Mouse (Mus musculus) midbrain, embryonic 11.5 days (tissue): ENCODE measurements at regions not wholly inside any gene's neighbourhood (a gene's known extent, or its start where the extent isn't known, plus 50 kb on each side); places are given as distances from the start of the nearest gene placed in this dataset.
A peak's percentile ranks its signal among the peaks of the same experiment; 100 is the strongest.

ENCODE experiments used
- ATAC-seq: fragments of 200-750 bp; cut with Nextera tagmentation; 2 replicates; pipeline ENCODE4 v1.8.0; 2017; ENCODE audit warnings: moderate TSS enrichment, moderate library complexity; ENCODE audit not compliant: low FRiP score
- DNase-seq: peaks from one replicate; pipeline ENCODE4 v3.0.0; 2015; ENCODE audit warnings: low spot score; ENCODE audit errors: missing footprints
- H3K27ac ChIP-seq: fragments of 300-500 bp; sonication (generic); 2 replicates; pipeline ENCODE4 v1.5.1; 2014; ENCODE audit warnings: low read depth, low read length
- H3K27me3 ChIP-seq: fragments of 300-500 bp; sonication (generic); 2 replicates; pipeline ENCODE4 v1.6.1; 2014; ENCODE audit warnings: mild to moderate bottlenecking, low read length, moderate library complexity, mixed read lengths; ENCODE audit not compliant: control insufficient read depth, insufficient read depth
- H3K36me3 ChIP-seq: fragments of 300-500 bp; sonication (generic); 2 replicates; pipeline ENCODE4 v1.6.1; 2014; ENCODE audit warnings: mild to moderate bottlenecking, low read length, moderate library complexity, mixed read lengths; ENCODE audit not compliant: control insufficient read depth, insufficient read depth
- H3K4me1 ChIP-seq: fragments of 300-500 bp; sonication (generic); 2 replicates; pipeline ENCODE4 v1.6.1; 2014; ENCODE audit warnings: low read length; ENCODE audit not compliant: control insufficient read depth, insufficient read depth
- H3K4me2 ChIP-seq: fragments of 300-500 bp; sonication (generic); 2 replicates; pipeline ENCODE4 v1.6.1; 2014; ENCODE audit warnings: mild to moderate bottlenecking, moderate library complexity
- H3K4me3 ChIP-seq: fragments of 300-500 bp; sonication (generic); 2 replicates; pipeline ENCODE4 v1.5.1; 2014; ENCODE audit warnings: low read depth, low read length
- H3K9ac ChIP-seq: fragments of 300-500 bp; sonication (generic); 2 replicates; pipeline ENCODE4 v1.6.1; 2014; ENCODE audit warnings: low read length
- H3K9me3 ChIP-seq: fragments of 300-500 bp; sonication (generic); 2 replicates; pipeline ENCODE4 v1.6.1; 2016; ENCODE audit warnings: low read length; ENCODE audit not compliant: control insufficient read depth
- WGBS: fragments of 180-500 bp; shearing (Covaris S2); extraction: QIAGEN DNeasy Blood & Tissue Kit; methylation state at CpG from one replicate; pipeline ENCODE4 v1.1.7; 2014; 5-methylcytosine and 5-hydroxymethylcytosine counted together

GRCm38 (mm10) chr7:139741246-139741903, 57.8 kb upstream of the Cfap46 start:
- no peak overlapping the region for H3K4me3 ChIP-seq
- no peak overlapping the region for H3K27ac ChIP-seq
- ATAC-seq: no peak
- H3K9ac ChIP-seq: no peak overlapping the region
- WGBS: 74% methylated on average over 13 of the region's 13 CpGs
- H3K27me3 ChIP-seq: no peaks in the 10 kb centered on the region
- H3K9me3 ChIP-seq: no peaks in the 10 kb centered on the region
- no peak overlapping the region for H3K4me2 ChIP-seq
- H3K36me3 ChIP-seq: no peaks in the 10 kb centered on the region
- H3K4me1 ChIP-seq: no peaks in the 10 kb centered on the region
- DNase-seq: no peak

- no peak overlapping the region for H3K4me2 ChIP-seq
- H3K27me3 ChIP-seq: no peaks in the 10 kb centered on the region
- no peaks in the 10 kb centered on the region for H3K4me1 ChIP-seq
- H3K4me3 ChIP-seq: no peak overlapping the region
- H3K36me3 ChIP-seq: no peaks in the 10 kb centered on the region
- no peaks in the 10 kb centered on the region for H3K9me3 ChIP-seq
- no peak overlapping the region for H3K27ac ChIP-seq
- WGBS: 48% methylated on average over 1 of the region's 1 CpGs
- DNase-seq: peak; percentile 85
- ATAC-seq: no peak
- no peak overlapping the region for H3K9ac ChIP-seq
Measured at GRCm38 (mm10) chr7:139746803-139747202, 63.2 kb upstream of the Cfap46 start.

GRCm38 (mm10) chr7:139747290-139748067, 63.9 kb upstream of the Cfap46 start:
- no peak overlapping the region for H3K9ac ChIP-seq
- no peak overlapping the region for H3K27ac ChIP-seq
- H3K4me2 ChIP-seq: no peak overlapping the region
- H3K27me3 ChIP-seq: no peaks in the 10 kb centered on the region
- no peaks in the 10 kb centered on the region for H3K36me3 ChIP-seq
- ATAC-seq (no peak), DNase-seq (no peak)
- no peaks in the 10 kb centered on the region for H3K4me1 ChIP-seq
- WGBS: 80% methylated on average over 11 of the region's 11 CpGs
- no peak overlapping the region for H3K4me3 ChIP-seq
- no peaks in the 10 kb centered on the region for H3K9me3 ChIP-seq

- H3K36me3 ChIP-seq: no peaks in the 10 kb centered on the region
- H3K4me3 ChIP-seq: no peak overlapping the region
- ATAC-seq (no peak), DNase-seq (no peak)
- 87% methylated on average over 8 of the region's 8 CpGs for WGBS
- no peaks in the 10 kb centered on the region for H3K27me3 ChIP-seq
- H3K4me2 ChIP-seq: no peak overlapping the region
- H3K4me1 ChIP-seq: no peaks in the 10 kb centered on the region
- H3K9me3 ChIP-seq: no peaks in the 10 kb centered on the region
- no peak overlapping the region for H3K27ac ChIP-seq
- H3K9ac ChIP-seq: no peak overlapping the region
Measured at GRCm38 (mm10) chr7:139755004-139755403, 71.4 kb upstream of the Cfap46 start.

- Histone ChIP-seq H3K36me3 (no peaks in the 10 kb centered on the region), H3K4me2 (no peak overlapping the region), H3K4me1 (no peaks in the 10 kb centered on the region), H3K9me3 (no peaks in the 10 kb centered on the region), H3K9ac (no peak overlapping the region), H3K27ac (no peak overlapping the region), H3K4me3 (no peak overlapping the region), H3K27me3 (no peaks in the 10 kb centered on the region)
- 83% methylated on average over 1 of the region's 1 CpGs for WGBS
- DNase-seq (no peak), ATAC-seq (no peak)
Measured at GRCm38 (mm10) chr7:139762522-139762921, 71.5 kb upstream of the Adgra1 start.

- 78% methylated on average over 4 of the region's 4 CpGs for WGBS
- no peaks in the 10 kb centered on the region for H3K36me3 ChIP-seq
- H3K9me3 ChIP-seq: no peaks in the 10 kb centered on the region
- no peak overlapping the region for H3K27ac ChIP-seq
- ATAC-seq (no peak), DNase-seq (no peak)
- no peaks in the 10 kb centered on the region for H3K4me1 ChIP-seq
- no peak overlapping the region for H3K4me3 ChIP-seq
- no peaks in the 10 kb centered on the region for H3K27me3 ChIP-seq
- H3K4me2 ChIP-seq: no peak overlapping the region
- no peak overlapping the region for H3K9ac ChIP-seq
Measured at GRCm38 (mm10) chr7:139763241-139763640, 70.7 kb upstream of the Adgra1 start.

- Histone ChIP-seq H3K27me3 (no peaks in the 10 kb centered on the region), H3K27ac (no peak overlapping the region), H3K4me1 (no peaks in the 10 kb centered on the region), H3K9ac (no peak overlapping the region), H3K9me3 (no peaks in the 10 kb centered on the region), H3K4me3 (no peak overlapping the region), H3K4me2 (no peak overlapping the region), H3K36me3 (no peaks in the 10 kb centered on the region)
- 68% methylated on average over 3 of the region's 3 CpGs for WGBS
- ATAC-seq (no peak), DNase-seq (no peak)
Measured at GRCm38 (mm10) chr7:139766296-139766695, 67.7 kb upstream of the Adgra1 start.

- Histone ChIP-seq H3K4me1 (no peaks in the 10 kb centered on the region), H3K4me3 (no peak overlapping the region), H3K27ac (no peak overlapping the region), H3K27me3 (no peaks in the 10 kb centered on the region), H3K36me3 (no peaks in the 10 kb centered on the region), H3K4me2 (no peak overlapping the region), H3K9ac (no peak overlapping the region), H3K9me3 (no peaks in the 10 kb centered on the region)
- no peak for ATAC-seq
- DNase-seq: no peak
- WGBS: 82% methylated on average over 1 of the region's 1 CpGs
Measured at GRCm38 (mm10) chr7:139769167-139769566, 64.8 kb upstream of the Adgra1 start.

- ATAC-seq: no peak
- DNase-seq: no peak
Measured at GRCm38 (mm10) chr7:139777243-139777642, 56.7 kb upstream of the Adgra1 start.

More at GRCm38 (mm10) chr7:139777243-139777642, 56.7 kb upstream of the Adgra1 start:
- no peak overlapping the region for H3K4me3 ChIP-seq
- H3K4me1 ChIP-seq: no peaks in the 10 kb centered on the region
- no peak overlapping the region for H3K9ac ChIP-seq
- no peaks in the 10 kb centered on the region for H3K27me3 ChIP-seq
- no peak overlapping the region for H3K4me2 ChIP-seq
- no peaks in the 10 kb centered on the region for H3K36me3 ChIP-seq
- WGBS: 78% methylated on average over 2 of the region's 2 CpGs
- no peak overlapping the region for H3K27ac ChIP-seq
- H3K9me3 ChIP-seq: no peaks in the 10 kb centered on the region
